Mouse (Mus musculus) ovary, postnatal 36 days (tissue): ENCODE measurements around the gene Scn4a.
"Not testable (repeated sequence)": the region's sequence is repeated elsewhere in the genome, so short reads cannot be mapped to it uniquely, and the experiment has no call there.

Experiments used
- DNase-seq: peaks from one replicate; pipeline ENCODE4 v3.0.0; 2022; ENCODE audit warnings: low spot score, mixed read lengths

Scn4a gene

DNA sequence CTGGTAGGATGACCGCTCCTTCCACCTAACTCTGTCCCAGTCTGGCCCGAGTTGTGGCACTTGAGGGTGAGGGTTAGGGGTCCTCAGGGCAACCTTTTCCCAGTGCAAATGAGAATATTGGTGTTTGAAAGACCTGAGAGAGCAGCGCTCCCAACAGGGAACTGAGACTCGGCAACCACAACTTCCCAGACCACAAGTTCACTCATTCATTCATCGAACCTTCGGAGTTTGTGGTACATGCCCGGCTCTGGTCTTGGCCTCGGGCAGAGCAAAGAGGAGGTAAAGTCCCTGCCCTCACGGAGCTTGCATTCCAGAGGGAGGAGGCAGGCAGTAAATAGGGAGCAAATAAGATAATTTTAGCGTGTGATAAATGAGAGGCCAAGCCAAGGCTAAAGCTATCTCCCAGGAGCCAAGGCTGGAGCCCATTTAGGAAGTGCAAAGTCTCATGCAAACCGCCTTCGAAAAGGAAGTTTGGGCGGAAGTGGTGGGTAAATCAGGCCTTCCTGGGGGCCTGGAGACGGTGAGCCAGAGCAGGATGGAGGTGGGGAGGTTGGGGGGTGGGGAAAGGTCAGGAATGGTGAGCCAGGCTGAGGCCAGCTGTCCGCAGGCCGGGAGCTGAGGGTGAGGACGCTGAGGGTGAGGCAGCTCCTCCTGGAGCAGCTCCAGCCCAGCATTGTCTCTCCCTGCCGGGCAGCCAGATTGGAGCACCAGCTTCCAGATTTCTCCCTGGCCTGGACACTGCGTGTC is 2.5 kb upstream of the Scn4a start:
- peak; percentile 31 for DNase-seq

DNA sequence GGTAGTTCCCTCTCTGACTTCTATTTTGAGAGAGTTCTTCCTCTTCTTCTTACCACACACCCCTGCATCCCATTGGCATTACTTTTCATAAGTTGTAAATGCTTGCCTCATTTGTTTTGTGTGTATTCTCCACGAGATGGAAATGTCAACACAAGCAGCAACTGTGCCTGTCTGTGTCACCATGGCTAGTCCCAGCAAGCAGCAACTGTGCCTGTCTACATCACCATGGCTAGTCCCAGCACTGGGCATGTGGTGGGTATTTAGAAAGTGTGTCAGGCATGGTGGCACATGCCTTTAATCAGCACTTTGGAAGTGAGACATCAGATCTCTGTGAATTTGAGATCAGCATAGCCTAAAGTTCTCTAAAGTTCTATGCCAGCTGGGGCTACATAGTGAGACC is 1.1 kb upstream of the Scn4a start:
- DNase-seq = no peak

DNA sequence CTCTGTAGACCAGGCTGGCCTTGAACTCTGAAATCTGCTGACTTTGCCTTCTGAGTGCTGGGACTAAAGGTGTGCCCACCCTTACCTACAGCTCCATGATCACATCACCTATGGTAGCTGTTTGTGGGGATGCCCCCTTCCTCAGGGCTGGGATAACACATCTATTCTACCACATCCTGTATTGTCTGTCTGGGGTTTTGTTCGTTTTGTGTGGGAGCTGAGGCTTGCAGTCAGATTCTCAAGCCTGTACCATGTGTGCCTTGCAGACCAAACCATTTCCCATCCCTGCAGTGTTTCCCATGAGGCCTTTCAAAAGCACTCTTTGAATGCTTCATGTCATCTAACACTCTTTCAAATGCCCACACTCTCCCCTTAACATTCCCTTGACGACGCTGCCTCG is 1.1 kb downstream of the Scn4a start:
- DNase-seq = no peak

GRCm38 (mm10) chr11:106351253-106351652 is 1.8 kb downstream of the Scn4a start:
- no peak for DNase-seq

GRCm38 (mm10) chr11:106350853-106351252 is 2.2 kb downstream of the Scn4a start:
- no peak for DNase-seq

- no peak for DNase-seq
These were observed 3.3 kb downstream of the Scn4a start for GRCm38 (mm10) chr11:106349772-106350171.

DNA sequence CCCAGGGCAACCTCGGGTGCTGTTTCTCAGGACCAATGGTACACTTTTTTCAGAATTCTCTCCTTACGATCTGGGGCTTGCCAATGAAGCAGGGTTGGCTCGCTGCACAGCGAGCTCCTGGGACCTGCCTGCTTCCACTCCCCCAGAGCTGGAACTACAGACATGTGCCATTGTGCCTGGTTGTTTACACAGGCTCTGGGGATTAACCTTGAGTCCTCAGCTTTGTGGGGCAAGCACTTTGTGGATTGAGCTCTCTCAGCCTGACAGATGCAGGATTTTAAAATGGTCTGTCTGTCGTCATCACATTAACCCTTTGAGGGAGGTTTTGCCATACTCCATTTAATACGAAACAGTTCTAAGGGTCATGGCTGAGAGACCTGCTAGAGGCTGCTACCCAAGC is 8.2 kb downstream of the Scn4a start:
- no peak for DNase-seq

DNA sequence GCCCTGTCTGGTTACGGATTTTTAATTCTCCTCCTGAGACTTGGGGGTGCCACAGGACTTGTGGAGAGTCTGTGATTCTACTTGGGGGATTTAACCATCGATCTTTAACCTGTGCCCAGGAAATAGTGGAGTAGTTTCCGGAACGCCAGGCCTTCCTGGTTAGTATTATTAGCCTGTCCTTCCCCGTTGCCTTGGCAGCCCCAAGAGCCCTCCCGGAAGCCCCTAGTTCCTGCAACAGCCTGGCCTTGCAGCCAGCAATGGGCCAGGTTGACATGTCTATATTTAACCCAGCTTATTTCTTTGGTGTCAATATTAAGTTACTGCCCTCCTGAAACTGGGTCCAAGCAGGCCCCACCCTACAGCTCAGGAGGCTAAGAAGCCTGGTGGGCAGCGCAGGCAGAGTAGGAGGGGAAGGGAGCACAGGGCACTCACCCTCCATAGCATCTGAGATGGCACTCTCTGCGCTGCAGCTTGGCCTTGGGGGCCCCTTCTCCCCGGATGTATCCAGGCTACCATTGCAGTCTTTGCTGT is 12.0 kb downstream of the Scn4a start:
- no peak for DNase-seq

DNA sequence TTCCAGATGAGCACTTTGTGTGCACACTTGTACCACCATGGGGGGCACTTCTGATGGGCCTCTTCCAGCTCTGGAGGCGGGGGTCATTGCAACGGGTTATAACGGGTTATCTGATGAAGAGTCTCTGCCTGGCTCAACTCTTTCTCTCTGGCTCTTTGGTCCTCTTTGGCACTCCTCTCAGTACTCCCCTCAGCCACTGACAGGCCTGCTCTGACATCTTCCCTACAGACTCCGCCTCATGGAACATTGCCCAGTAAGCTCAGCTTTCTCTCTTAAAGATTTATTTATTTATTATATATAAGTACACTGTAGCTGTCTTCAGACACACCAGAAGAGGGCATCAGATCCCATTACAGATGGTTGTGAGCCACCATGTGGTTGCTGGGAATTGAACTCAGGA is 13.8 kb downstream of the Scn4a start:
- DNase-seq = not testable (repeated sequence)

GRCm38 (mm10) chr11:106338870-106339269 is 14.2 kb downstream of the Scn4a start:
- DNase-seq = no peak

DNA sequence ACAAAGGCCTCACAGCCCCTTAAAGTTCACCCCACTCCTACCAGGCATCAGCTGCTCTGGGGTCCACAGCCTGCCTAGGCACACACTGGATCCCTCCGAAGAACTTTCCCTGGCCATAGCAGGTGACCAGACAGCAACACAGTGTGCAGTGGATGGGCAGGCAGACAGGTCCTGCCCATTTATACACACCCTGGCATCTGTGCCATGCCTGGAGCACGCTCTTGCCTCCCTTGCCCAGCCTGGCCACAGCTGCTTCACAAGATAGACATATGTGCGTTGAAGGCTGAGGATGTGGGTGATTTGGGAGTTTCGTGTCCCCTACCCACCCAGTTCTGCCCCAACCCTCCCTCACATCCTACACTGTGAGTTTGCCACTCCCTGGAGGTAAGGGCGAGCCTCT is 15.1 kb downstream of the Scn4a start:
- no peak for DNase-seq

DNA sequence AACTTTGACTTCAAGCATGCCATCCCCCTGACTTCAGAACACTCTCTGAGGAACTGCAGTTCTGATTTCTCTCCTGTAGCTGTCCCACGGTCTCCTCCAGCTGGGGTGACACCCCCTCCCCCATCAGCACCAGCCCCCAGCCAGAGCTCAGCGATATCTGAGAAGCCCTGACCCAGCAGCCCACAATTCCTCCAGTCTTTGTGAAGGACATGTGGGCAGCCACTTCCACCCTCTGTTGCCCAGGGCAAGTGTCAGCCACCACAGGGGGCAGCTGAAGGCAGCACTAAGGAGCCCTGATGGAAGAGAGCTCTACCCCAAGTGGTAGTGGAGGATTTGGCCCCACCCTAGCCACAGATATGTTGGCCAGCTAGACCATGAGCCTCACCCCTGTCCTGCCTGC is 19.0 kb downstream of the Scn4a start:
- DNase-seq = no peak

- DNase-seq = no peak
These were observed 20.6 kb downstream of the Scn4a start for GRCm38 (mm10) chr11:106332458-106332857.

DNA sequence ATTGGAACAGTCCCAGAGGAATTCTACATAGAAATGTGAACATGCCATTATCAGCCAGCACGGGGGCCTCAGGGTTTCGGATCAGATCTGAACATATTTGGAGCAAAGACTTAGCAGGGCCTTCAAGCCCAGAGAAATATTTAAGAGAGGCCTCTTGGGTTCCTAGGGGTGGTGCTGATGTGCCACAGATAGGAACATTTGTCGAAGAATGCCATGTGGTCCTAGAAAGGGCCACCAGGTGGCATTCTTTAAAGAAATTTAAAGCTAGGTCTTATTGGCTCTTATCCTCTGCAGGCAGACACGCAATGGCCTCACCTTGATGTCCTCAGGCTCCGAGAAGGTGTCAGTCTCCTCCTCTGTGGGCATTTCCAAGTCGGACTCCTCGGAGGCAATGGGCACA is 23.4 kb downstream of the Scn4a start:
- no peak for DNase-seq

DNA sequence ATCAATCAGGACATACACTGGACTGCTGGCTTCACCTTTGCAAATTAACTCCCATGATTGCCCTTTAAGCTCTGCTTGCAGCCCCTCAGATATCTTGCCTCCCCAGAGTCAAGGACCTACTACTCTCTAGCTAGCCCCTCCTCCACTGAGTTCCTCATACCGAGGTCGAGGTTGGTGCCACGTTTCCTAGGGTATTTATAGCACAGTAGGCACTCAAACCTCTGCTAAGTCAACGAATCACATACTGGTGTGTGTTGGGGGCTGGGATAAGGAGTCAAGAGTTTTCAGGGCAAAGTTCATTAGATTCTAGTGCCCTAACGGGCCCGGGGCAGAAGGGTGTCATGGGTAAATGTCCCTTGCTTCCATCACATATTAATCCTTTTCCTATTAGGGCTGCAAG is 24.0 kb downstream of the Scn4a start:
- DNase-seq = no peak

DNA sequence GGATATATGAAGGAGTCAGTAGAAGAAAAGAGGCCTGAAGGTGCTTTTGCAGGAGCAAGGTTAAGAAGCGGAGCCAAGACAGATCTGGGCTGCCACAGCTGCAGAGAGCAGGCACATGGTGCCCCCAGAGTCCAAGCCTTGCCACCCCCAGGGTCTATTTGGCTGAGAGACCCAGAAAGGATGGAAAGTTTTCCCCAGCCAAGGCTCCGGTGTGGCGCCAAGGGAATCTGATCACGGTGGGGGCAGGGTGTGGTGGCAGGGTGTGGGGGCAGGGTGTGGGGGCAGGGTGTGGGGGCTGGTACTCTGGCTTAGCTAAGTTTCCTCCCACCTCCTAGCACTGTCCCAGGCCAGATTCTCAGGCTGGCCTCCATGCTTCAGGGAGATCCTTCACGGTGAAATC is 24.6 kb downstream of the Scn4a start:
- no peak for DNase-seq

DNA sequence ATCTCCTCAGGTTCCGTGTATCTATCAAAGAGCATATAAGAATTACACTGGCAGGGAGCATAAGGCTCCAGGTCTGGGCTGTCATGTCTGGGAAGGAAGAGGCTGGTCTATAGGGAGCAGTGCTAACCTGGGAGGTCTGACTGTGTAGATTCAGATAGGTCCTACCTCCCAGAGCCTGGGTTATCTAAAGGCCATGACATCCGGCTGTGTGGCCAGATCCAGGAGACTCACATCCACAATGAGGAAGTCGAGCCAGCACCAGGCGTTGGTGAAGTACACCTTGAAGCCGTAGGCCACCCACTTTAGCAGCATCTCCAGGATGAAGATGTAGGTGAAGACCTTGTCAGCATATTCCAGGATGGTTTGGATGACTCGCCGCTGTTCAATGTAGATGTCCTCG is 26.6 kb downstream of the Scn4a start:
- DNase-seq = no peak

- DNase-seq = peak; percentile 45
These were observed 27.4 kb downstream of the Scn4a start for GRCm38 (mm10) chr11:106325566-106326206.

DNA sequence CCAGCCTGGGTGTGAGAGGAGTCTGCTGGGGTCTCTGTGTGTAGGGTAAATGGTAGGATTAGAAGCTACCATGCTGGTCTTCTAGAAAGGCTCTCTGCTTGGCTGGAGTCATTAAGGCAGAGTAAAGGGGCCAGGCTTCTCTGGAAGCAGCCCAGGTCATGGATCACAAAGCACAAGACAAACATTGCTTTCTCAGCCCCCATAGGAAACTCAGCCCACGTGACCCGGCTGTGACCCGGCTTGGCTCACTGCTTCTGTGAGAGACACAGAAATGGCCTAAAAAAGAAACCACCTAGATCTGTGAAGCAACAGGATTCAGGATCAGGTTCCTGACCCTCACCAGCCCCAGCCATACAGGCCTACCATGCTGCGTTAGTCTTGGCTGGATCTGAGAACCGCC is 28.2 kb downstream of the Scn4a start:
- DNase-seq = no peak

GRCm38 (mm10) chr11:106318406-106319366 is 34.4 kb downstream of the Scn4a start:
- no peak for DNase-seq

DNA sequence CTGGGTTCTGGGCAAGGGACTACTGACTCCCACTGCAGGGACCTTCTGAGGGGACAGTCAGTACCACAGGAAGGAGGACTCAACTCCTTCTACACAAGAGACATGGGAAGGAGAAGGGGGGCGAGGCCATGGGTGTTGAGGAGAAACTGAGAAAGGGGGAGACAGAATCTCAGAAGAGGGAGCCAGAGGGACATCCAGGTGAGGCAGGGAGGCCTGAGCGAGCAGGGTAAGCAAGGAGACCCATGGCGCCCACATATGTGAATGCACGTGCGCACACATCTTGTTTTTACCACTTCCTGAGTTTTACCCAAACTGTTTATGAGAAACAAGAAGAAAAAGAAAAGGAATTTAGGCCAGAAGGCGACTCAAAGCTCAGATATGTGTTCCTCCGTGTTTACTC is 35.3 kb downstream of the Scn4a start:
- DNase-seq = no peak

DNA sequence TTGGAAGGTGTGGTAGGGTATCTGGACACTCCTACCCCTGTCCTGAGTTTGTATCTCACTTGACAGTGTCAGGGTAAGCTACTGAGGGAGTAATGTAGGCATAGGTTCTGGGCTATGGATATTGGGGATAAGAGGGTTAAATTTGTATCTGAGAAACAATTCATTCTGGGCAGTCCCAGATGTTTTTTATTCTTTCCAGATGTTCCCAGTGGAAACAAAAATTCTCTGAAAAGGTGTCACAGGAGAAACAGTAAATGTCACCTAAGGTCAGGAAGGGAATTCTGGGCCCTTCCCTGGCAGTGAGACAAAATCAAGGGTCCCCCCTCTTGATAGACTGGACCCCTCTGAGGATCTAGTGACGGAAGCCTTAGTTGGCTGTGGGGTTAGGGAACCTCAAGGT is 36.7 kb downstream of the Scn4a start:
- no peak for DNase-seq
